Mouse (Mus musculus) CD4-positive, CD25-positive, alpha-beta regulatory T cell, adult 4 months (primary cell): ENCODE data around the gene Tsku. TPM values are rescaled to one million over a fixed set of nuclear protein-coding genes. Genes with fewer than 3 reads are reported as not detected.
A peak's percentile ranks its signal among the peaks of the same experiment; 100 is the strongest.

Source experiments
- ATAC-seq: one replicate; pipeline ENCODE4 v1.8.0; 2017
- polyA plus RNA-seq, 2 experiments: library from polyadenylated mRNA; unstranded; fragments of 100-300 nt; shearing (Covaris generic); gene quantifications; one replicate each; pipeline ENCODE4 v1.2.1; 2017

The Tsku gene
- not detected for polyA plus RNA-seq

GRCm38 (mm10) chr7:98361063-98361652, at the start of gene Tsku:
Gene Tsku (minus strand): TSS chr7:98361328.
- ATAC-seq, result peak; percentile 41

GRCm38 (mm10) chr7:98407615-98408014, 46.5 kb upstream of the Tsku start:
- ATAC-seq, result no peak

- ATAC-seq, result no peak
Observed at GRCm38 (mm10) chr7:98403996-98404395, 42.9 kb upstream of the Tsku start.

- no peak for ATAC-seq
Observed at GRCm38 (mm10) chr7:98402582-98403574, 41.8 kb upstream of the Tsku start.

GRCm38 (mm10) chr7:98392466-98393201, 31.5 kb upstream of the Tsku start:
- ATAC-seq, result no peak

GRCm38 (mm10) chr7:98391351-98391936, 30.3 kb upstream of the Tsku start:
- no peak for ATAC-seq

GRCm38 (mm10) chr7:98390486-98390885, 29.4 kb upstream of the Tsku start:
- no peak for ATAC-seq

GRCm38 (mm10) chr7:98389656-98390055, 28.5 kb upstream of the Tsku start:
- no peak for ATAC-seq

GRCm38 (mm10) chr7:98388881-98389501, 27.9 kb upstream of the Tsku start:
- ATAC-seq, result no peak

- ATAC-seq, result no peak
Observed at GRCm38 (mm10) chr7:98387201-98387600, 26.1 kb upstream of the Tsku start.

- ATAC-seq, result no peak
Observed at GRCm38 (mm10) chr7:98385168-98385567, 24.0 kb upstream of the Tsku start.

- no peak for ATAC-seq
Observed at GRCm38 (mm10) chr7:98383337-98383736, 22.2 kb upstream of the Tsku start.

- no peak for ATAC-seq
Observed at GRCm38 (mm10) chr7:98382784-98383183, 21.7 kb upstream of the Tsku start.

- no peak for ATAC-seq
Observed at GRCm38 (mm10) chr7:98380224-98380925, 19.2 kb upstream of the Tsku start.

GRCm38 (mm10) chr7:98379232-98379631, 18.1 kb upstream of the Tsku start:
- no peak for ATAC-seq

GRCm38 (mm10) chr7:98377257-98377656, 16.1 kb upstream of the Tsku start:
- no peak for ATAC-seq

- ATAC-seq, result no peak
Observed at GRCm38 (mm10) chr7:98371161-98371560, 10.0 kb upstream of the Tsku start.

GRCm38 (mm10) chr7:98369762-98370369, 8.7 kb upstream of the Tsku start:
- no peak for ATAC-seq

- ATAC-seq, result no peak
Observed at GRCm38 (mm10) chr7:98361662-98362061, 534 bp upstream of the Tsku start.

GRCm38 (mm10) chr7:98360621-98360990, 522 bp downstream of the Tsku start:
- no peak for ATAC-seq

- peak; percentile 41 for ATAC-seq
Observed at GRCm38 (mm10) chr7:98359951-98360620, 1.0 kb downstream of the Tsku start.
